Mouse (Mus musculus): Measurements from ENCODE around the gene Trp53tg5.

DNA sequence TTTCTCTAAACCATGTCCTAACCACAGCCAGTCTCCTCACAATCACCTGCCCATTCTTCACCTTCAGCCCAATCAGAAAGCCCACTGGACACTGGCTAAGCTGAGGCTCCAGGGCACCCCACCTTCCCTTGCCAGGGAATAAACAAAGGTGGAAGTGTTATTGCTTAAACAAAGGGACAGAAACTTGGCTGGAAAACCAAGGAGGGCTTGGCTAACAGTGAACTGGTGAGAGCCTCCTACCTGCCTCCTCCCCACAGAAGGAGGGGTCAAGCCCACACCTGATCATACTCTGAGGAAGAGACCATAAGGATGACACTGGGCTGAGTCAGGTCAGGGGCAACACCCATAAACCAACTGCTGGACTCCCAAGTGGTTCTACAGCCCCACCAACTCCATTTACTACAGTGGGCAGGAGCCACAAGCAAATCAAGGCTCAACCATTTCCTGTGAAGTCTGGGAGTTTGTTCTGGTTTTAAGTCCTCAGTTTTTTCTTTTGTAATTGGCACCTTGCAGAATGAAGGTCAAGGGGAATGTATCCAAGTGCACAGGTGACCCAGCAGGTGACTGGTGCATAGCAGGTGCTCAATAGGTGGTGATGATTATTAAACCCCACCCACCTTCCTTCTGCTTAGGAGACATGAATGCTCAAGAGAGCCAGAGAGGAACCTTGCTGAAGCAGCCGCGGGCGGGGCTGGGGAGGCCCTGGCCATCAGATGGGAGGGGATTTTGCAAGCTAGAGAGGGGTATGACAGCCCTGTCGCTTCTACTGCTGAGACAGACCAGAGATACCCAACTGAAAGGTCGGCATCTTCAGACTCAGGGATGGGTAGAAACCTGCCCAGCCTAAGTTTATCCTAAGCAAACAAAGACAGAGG lies 38.1 kb downstream of the Trp53tg5 start:
- TF ChIP-seq GATA1 (IDR thresholded peaks at IDR 0.05; ENCODE audit: borderline replicate concordance, low read length) (no peak), FLI1 (IDR thresholded peaks at IDR 0.05; ENCODE audit: low read length) (no peak)

All from megakaryocyte, embryonic 14.5 days (primary cell).